Mouse (Mus musculus): ENCODE data around the gene Sult1d1.

Gene Sult1d1

GRCm38 (mm10) chr5:87505776-87506458, 62.9 kb downstream of the Sult1d1 start:
- in situ Hi-C loops (cut with MboI; ENCODE audit: low pct_unique_long_range_greater_than_20kb in 1 of 2, low sequenced_read_pairs in 2 of 2, unreplicated experiment in 1 of 2) = no loop called here
